Mouse (Mus musculus): ENCODE measurements around the gene Ltb. TPM values are rescaled to one million over a fixed set of nuclear protein-coding genes. Genes with fewer than 3 reads are reported as not detected.

Ltb gene
- polyA plus RNA-seq, 1 experiment from 2014 or later = 0.22 TPM

DNA sequence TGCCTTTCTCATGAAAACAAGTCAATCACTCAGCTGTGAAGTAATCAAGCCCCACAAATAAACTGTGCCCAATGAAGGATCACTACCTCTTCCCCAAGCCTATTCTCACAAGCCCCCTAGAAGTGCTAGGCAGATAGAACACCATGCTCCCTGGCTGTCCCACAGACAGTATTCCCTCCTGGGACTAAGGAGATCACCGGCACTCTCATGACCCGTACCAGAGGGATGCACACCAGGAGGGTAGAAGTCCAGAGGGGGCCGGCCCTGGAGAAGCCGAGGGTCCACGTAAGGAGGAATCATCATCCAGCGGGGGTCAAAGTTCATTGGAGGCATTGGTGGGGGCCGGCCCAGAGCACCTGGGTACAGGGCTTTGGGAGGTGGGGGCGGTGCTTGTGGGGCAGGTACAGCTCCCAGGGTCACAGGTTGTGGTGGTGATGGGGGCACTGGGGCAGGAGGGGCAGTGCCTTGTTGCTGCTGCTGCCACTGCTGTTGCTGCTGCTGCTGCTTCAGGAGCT lies 36.5 kb upstream of the Ltb start:
- Histone ChIP-seq H3K9me3 (no peaks in the 10 kb centered on the region), H3K27ac (replicated peaks) (no peak overlapping the region), H3K27me3 (no peaks in the 10 kb centered on the region), H3K4me3 (no peak overlapping the region), H3K4me1 (replicated peaks) (peaks cover 19% of the 10 kb centered on the region), H3K36me3 (peaks cover 98% of the 10 kb centered on the region), H3K4me2 (no peak overlapping the region), H3K9ac (no peak overlapping the region)
- WGBS = 90% methylated on average over 8 of the region's 8 CpGs
- no peak for ATAC-seq (ENCODE audit: low read depth)

DNA sequence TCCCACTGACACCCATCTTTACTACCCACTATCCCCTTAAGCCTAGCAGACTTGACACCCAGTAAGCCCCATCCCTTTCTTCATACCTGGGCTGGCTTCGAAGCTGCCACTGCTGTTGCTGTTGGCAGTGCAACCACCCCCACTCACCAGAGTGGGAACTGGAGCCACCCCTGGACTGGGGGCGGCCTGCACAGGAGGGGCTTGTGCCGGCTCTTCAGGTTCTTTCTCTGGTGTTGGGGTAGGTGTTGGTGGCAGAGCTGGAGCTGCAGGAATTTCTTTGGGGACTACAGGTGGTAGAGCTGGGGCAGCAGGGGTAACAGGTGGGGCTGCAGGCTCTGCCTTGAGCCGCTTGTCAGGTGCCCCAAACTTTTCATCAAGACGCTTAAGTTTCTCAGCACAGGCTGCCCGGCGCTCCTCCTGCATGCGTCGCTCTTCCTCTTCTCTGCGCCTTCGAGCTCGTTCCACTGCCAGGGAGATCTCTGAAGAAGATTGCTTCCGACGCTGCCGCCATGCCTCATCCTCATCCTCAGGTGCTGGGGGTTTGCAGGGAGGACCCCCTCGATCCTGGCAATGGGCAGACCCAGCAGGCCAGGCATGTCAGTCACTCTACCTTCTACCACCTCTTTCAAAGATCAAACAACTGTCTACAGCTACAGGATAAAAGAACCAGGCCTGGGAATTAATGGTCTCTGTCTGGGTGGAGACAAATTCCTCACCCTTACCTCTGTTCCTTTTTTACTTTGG lies 35.2 kb upstream of the Ltb start:
- Histone ChIP-seq H3K9me3 (no peaks in the 10 kb centered on the region), H3K9ac (no peak overlapping the region), H3K4me1 (replicated peaks) (peaks cover 28% of the 10 kb centered on the region), H3K4me2 (no peak overlapping the region), H3K27me3 (no peaks in the 10 kb centered on the region), H3K4me3 (no peak overlapping the region), H3K27ac (replicated peaks) (no peak overlapping the region), H3K36me3 (peaks cover 85% of the 10 kb centered on the region)
- 95% methylated on average over 16 of the region's 16 CpGs for WGBS
- no peak for ATAC-seq (ENCODE audit: low read depth)

DNA sequence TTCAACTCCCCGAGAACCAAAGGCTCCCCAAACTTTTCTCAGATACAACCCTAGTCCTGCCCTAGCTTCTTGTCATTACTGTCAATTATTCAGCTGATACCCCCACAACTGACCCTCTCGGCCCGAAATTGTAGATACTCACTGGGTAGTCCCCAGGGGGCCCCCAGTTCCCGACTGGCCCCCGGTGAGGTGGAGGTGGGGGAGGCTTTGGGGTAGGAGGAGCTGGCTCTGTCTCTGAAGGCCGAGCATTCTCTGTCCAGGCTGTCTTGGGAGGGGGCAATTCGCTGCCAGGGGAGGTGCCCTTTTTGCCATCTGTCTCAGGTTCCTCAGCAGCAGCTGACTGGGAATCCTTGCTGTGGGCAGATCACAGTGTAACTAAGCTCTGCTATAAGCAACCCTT lies 34.6 kb upstream of the Ltb start:
- no peak for ATAC-seq (ENCODE audit: low read depth)
- H3K9ac ChIP-seq = no peak overlapping the region
- peaks cover 28% of the 10 kb centered on the region for H3K4me1 ChIP-seq (replicated peaks)

DNA sequence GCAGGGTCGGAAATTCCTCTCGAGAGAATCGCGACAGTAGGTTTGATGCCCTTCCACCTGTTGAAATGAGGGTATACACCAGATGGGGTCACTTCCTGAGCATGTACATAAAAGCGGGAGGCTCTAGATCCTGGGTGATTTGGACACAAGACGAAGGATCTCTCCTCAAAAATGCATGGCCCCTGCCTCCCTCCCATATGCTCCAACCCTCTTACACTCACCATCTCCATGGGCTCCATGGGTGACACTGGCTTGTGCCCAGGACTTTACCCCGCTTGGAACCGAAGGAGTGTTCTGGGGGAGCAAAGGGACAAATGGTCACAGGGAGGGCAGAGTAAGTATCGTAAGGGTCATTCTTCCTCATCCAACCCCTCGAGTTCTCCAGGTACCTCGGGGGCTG lies 32.8 kb upstream of the Ltb start:
- H3K4me2 ChIP-seq = peak overlapping the region; percentile 100; the same call in 1 of the 2 replicates
- no peak for ATAC-seq (ENCODE audit: low read depth)
- 73% methylated on average over 11 of the region's 11 CpGs for WGBS
- peak overlapping the region; percentile 99; the same call in 1 of the 2 replicates for H3K4me3 ChIP-seq
- peak overlapping the region; percentile 100; the same call in 1 of the 2 replicates for H3K9ac ChIP-seq
- peaks cover 61% of the 10 kb centered on the region for H3K36me3 ChIP-seq
- H3K4me1 ChIP-seq (replicated peaks) = peaks cover 35% of the 10 kb centered on the region
- H3K27ac ChIP-seq (replicated peaks) = no peak overlapping the region
- H3K27me3 ChIP-seq = no peaks in the 10 kb centered on the region
- H3K9me3 ChIP-seq = no peaks in the 10 kb centered on the region

More for the DNA sequence above, 34.6 kb upstream of the Ltb start:
- no peak overlapping the region for H3K4me2 ChIP-seq
- no peak overlapping the region for H3K4me3 ChIP-seq
- no peak overlapping the region for H3K27ac ChIP-seq (replicated peaks)
- peaks cover 78% of the 10 kb centered on the region for H3K36me3 ChIP-seq
- 81% methylated on average over 7 of the region's 7 CpGs for WGBS
- H3K27me3 ChIP-seq = no peaks in the 10 kb centered on the region
- no peaks in the 10 kb centered on the region for H3K9me3 ChIP-seq

DNA sequence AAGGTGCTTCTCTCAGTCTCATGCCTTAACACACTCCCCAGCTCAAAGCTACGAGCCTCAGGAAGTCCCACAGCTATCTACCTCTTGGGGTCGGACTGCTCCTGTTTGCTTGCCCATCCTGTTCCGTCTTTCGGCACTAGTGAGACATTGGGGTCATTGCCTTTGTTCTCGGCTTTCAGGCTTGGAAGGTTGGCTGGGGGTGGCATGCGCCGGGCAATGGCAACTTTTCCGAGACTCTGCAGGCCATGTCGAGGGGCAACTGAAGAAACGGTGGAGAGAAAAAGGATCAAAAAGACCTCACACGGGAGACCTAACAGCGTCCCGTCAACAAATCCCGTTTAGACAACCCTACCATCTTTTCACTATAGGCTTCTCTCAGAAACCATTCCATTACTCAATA lies 32.1 kb upstream of the Ltb start:
- peak overlapping the region; percentile 99 for H3K4me3 ChIP-seq
- peak overlapping the region; percentile 100 for H3K4me2 ChIP-seq
- no peak overlapping the region for H3K27ac ChIP-seq (replicated peaks)
- H3K9ac ChIP-seq = peak overlapping the region; percentile 100
- no peaks in the 10 kb centered on the region for H3K27me3 ChIP-seq
- peaks cover 54% of the 10 kb centered on the region for H3K36me3 ChIP-seq
- peaks cover 42% of the 10 kb centered on the region for H3K4me1 ChIP-seq (replicated peaks)
- no peak for ATAC-seq (ENCODE audit: low read depth)
- no peaks in the 10 kb centered on the region for H3K9me3 ChIP-seq
- WGBS = 78% methylated on average over 14 of the region's 14 CpGs

DNA sequence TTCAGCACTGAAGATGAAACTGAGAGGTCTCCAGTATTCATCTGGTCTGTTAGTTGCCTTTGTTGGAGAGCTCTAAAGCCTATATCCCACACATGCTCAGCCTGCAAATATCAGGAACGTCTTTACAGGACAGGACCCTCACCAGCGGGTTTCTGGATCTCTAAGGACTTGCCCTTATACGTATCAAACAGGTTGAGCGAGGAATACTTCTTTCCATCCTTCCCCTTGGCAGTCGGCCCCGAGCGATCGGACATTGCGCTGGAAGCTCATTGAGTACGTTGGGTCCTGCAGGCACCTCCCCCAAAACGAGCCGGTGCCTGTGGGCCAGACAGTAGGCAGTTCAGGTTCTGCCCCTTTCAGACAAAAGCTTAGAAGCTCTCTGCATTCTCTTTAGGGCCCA lies 31.5 kb upstream of the Ltb start:
- WGBS = 57% methylated on average over 12 of the region's 12 CpGs
- no peak overlapping the region for H3K27ac ChIP-seq (replicated peaks)
- H3K4me1 ChIP-seq (replicated peaks) = peaks cover 43% of the 10 kb centered on the region
- ATAC-seq (ENCODE audit: low read depth) = no peak
- H3K27me3 ChIP-seq = no peaks in the 10 kb centered on the region
- H3K9me3 ChIP-seq = no peaks in the 10 kb centered on the region
- H3K9ac ChIP-seq = peak overlapping the region; percentile 100
- H3K4me2 ChIP-seq = peak overlapping the region; percentile 100
- peaks cover 47% of the 10 kb centered on the region for H3K36me3 ChIP-seq
- peak overlapping the region; percentile 99 for H3K4me3 ChIP-seq

DNA sequence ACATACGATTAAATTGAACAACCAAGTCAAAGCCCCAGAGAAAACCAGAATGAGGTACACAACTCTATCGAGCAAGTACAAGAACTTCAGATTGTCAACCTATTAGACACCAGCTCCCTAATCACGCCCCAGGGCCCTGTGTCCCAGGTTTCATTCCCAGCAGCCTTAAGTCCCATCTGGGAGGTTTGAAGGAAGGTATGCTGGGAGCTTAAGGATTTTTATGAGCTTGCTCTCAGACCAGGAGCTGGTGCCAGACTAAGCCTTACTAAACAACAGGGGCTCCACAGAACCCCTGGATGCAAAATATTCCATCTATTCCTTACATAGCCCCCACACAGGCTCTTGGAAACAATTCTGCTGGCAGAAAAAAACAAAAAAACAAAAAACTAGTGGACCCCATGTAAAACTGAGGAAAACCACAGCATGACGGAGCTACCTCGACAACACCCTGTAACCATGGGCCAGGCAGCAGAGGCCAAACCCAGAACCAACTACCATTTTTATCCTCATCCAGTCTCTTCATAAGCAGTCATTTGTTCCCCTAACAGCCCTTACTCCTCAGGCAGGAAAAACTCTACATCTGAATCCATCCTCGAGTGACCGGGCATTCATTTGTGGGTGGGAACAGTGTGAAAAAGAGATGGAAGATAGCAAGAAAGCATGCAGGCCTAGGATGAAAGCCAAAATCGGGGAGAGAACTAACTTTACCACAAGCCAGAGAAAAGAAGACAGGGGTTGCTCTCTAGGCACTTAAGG lies 30.7 kb upstream of the Ltb start:
- Histone ChIP-seq H3K4me3 (peak overlapping the region; percentile 99), H3K9me3 (no peaks in the 10 kb centered on the region), H3K27ac (replicated peaks) (peak overlapping the region; percentile 98), H3K27me3 (no peaks in the 10 kb centered on the region), H3K36me3 (peaks cover 40% of the 10 kb centered on the region), H3K9ac (peak overlapping the region; percentile 100), H3K4me2 (peak overlapping the region; percentile 100), H3K4me1 (replicated peaks) (peaks cover 43% of the 10 kb centered on the region)
- 12% methylated on average over 8 of the region's 8 CpGs for WGBS
- no peak for ATAC-seq (ENCODE audit: low read depth)

DNA sequence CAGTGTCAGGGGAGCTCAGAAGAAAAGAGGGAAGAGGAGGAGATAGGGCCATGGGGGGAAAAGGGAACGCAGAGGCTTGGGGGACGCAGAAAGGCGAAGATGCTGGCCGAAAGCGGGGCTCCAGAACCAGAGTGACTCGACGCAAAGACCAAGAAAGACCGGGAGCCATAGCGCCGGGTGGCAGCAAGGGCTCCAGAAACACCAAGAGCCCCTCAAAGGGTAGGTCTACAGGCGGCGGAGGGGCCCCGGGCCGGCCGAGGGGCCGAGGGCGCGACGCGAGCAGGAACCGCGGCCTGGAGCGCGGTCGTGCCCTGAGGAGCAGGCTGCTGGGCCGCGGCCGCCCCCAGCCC lies 30.0 kb upstream of the Ltb start:
- peak overlapping the region; percentile 98 for H3K27ac ChIP-seq (replicated peaks)
- H3K4me2 ChIP-seq = peak overlapping the region; percentile 100
- H3K4me3 ChIP-seq = peak overlapping the region; percentile 99
- no peaks in the 10 kb centered on the region for H3K9me3 ChIP-seq
- peaks cover 43% of the 10 kb centered on the region for H3K4me1 ChIP-seq (replicated peaks)
- peaks cover 33% of the 10 kb centered on the region for H3K36me3 ChIP-seq
- ATAC-seq (ENCODE audit: low read depth) = peak; percentile 1; the same call in 1 of the 2 replicates
- no peaks in the 10 kb centered on the region for H3K27me3 ChIP-seq
- H3K9ac ChIP-seq = peak overlapping the region; percentile 100
- 0% methylated on average over 20 of the region's 28 CpGs for WGBS

DNA sequence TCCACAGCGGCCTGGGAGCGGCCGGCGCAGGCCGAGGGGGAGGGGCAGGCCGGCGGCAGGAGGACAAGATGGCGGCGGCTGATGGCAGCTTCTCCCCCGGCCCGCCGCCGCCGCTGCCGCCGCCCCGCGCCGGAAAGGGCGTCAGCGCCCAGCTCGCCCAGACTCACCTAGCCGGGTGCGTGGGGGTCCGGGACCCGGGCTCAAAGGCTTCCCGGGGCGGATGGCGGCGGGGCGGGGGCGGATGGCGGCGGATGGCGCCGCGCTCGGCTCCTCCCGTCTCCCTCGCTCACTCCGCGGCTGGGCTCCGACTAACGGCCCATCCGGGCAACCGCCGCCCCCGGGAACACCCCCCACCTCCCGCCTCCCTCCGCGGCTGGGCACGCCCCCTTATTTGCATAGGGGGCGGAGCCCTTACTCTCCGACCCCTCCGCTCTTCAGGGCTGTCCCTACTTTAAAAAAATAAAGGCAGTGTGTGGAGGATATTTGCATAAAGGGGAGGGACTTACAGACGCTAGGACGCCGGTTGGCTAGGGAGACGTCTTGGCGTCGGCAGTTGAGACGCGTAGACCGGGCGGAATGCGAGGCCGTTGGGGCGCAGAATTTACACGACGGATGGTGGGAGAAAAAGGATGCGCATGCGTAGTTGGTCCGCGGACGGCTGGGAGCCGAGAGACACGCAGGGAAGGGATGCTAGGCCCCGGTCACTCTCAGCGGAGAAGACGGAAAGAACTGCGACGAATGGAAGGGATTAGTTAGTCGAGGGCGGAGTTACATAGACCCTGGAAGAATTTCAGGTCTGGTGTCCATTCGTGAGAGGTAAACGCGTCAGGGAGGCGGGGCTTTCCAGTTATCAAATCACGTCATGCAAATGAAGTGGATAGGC lies 29.4 kb upstream of the Ltb start, which contains the start of gene Prrc2a:
Prrc2a (minus strand) TSS at position 330 of the 883 bp plus-strand sequence.
- Histone ChIP-seq H3K9me3 (no peaks in the 10 kb centered on the region), H3K27me3 (no peaks in the 10 kb centered on the region), H3K4me2 (peak within 1 kb of the TSS; percentile 100), H3K27ac (replicated peaks) (peak within 1 kb of the TSS; percentile 98), H3K4me3 (peak within 1 kb of the TSS; percentile 99), H3K4me1 (replicated peaks) (peaks cover 43% of the 10 kb centered on the region), H3K9ac (peak within 1 kb of the TSS; percentile 100), H3K36me3 (peaks cover 27% of the 10 kb centered on the region)
- under 1% methylated on average over 83 of the region's 89 CpGs for WGBS
- peak; percentile 96 for ATAC-seq (ENCODE audit: low read depth)

DNA sequence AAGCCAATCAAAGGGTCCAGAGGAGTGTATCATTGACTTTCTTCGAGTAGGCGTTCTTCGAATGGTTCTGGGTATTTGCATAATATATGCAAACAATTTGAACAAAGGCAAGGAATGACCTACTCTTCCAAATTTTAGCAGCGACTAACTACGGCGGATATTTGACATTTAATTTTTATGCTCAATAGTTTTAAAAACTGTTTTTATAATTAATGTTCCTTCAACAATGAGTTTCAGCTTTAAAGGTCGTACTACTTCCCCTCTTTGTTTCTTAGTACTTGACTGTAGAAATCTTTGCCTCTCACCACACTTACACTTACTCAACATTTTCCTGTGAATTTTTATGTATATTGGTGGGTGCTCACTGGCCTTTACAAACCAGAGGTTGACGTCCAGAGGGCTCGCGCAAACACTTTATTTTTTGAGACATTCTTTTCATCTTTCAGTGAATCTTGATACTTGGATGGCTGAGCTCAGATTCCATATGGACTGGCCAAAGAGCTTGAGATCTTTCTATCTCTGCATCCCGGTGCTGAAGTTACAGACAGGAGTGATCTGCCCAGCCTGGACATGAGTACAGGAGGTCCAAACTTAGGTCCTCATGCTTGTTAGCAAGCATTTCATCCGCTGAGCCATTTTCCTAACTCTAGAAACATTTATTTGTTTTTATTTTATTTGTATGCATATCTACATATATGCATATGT lies 28.6 kb upstream of the Ltb start:
- Histone ChIP-seq H3K4me2 (peak overlapping the region; percentile 100), H3K9ac (peak overlapping the region; percentile 71), H3K27me3 (no peaks in the 10 kb centered on the region), H3K4me1 (replicated peaks) (peaks cover 43% of the 10 kb centered on the region), H3K4me3 (peak overlapping the region; percentile 99), H3K27ac (replicated peaks) (peak overlapping the region; percentile 97), H3K9me3 (no peaks in the 10 kb centered on the region), H3K36me3 (peaks cover 19% of the 10 kb centered on the region)
- 26% methylated on average over 12 of the region's 12 CpGs for WGBS
- peak; percentile 87 for ATAC-seq (ENCODE audit: low read depth)

DNA sequence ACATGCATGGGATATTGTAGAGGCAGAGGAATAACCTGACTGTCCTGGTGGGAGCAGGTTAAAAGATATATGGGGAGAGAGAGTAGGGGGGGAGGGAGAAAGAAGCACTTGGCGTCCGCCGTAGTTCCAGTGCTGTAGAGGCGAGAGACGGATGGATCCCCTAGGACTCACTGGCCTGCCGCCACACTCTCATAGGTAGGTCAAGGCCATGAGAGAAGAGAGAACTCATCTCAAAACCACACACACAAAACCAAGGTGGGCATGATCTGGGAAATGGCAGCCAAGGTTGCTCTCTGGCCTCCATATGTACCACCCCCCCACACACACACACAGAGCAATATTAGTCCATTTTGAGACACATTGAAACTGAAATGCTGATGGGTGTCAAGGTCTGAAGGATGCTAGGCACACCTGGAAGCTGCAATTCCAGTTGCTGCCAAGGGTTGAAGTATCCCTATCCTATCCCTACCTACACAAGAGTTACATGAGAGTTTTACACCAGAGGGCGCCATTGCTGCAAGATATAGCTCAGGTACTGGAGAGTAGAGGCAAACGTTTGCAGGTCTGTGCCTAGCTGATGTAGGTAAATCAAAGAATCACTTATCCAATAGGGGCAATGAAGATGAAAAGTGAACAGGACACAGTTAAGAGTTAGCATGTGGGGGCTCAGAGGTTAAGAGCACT lies 27.7 kb upstream of the Ltb start:
- Histone ChIP-seq H3K4me3 (peak overlapping the region; percentile 99), H3K27ac (replicated peaks) (peak overlapping the region; percentile 97), H3K9ac (peak overlapping the region; percentile 71), H3K9me3 (no peaks in the 10 kb centered on the region), H3K4me1 (replicated peaks) (peaks cover 36% of the 10 kb centered on the region), H3K27me3 (no peaks in the 10 kb centered on the region), H3K36me3 (peaks cover 10% of the 10 kb centered on the region), H3K4me2 (peak overlapping the region; percentile 100)
- ATAC-seq (ENCODE audit: low read depth) = no peak
- WGBS = 42% methylated on average over 8 of the region's 8 CpGs

Measured in neural tube, embryonic 13.5 days (tissue).